Mouse (Mus musculus) adrenal gland, adult 8-10 months (tissue): ENCODE data around the gene Sftpa1. TPM values are rescaled to one million over a fixed set of nuclear protein-coding genes. Genes with fewer than 3 reads are reported as not detected.
A peak's percentile ranks its signal among the peaks of the same experiment; 100 is the strongest.

ENCODE experiments used
- DNase-seq: peaks from one replicate; pipeline ENCODE4 v3.0.0; 2022
- total RNA-seq, 4 experiments: library from RNA; stranded (reverse); gene quantifications; 2 replicates each; pipeline ENCODE4 v1.2.4; 2022

Sftpa1 gene
- 1 to 10 TPM in 1 of 4 experiments, under 1 TPM in 3; 0.18 to 1.0 (median 0.44) TPM for total RNA-seq

DNA sequence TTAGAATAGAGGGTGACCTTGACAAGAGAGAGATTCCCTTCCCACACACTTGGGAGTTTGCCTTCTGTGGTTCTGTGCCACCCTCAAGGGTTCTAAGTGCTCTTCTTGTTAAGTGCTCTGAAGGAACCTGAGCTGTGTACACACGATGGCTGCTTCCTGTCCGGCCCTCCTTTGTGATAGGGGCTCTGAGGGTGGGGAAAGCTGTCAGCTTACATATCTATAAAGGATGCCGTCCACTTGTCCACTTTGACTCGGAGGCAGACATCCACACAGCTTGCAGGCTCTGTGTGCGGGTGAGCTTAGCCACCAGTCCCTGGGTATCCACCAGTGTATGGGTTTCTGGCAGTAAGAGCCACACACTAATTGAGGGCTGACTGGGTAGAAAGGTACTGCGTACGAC, at the start of gene Sftpa1:
Gene Sftpa1, plus strand, starts transcription at position 243 of the 400 bp plus-strand sequence.
- DNase-seq, result no peak

DNA sequence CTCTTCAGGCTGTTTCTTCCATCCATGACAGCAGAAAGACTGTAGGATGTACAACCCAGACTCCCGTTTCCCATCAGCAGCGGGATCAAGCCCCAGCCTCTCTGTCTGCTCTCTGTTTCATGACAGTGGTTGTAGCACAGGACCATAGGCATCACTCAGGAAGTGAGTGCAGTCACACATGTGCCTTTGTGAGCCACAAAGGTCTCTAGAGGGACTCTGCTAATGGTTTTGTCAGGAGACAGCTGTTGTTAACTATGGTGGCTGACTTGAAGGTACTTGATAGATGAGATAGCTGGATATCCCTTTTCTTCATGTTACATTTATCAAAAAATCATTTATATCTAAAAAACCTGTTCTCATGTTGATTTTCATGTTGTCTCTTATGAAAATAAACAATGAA, 49.2 kb upstream of the Sftpa1 start:
- no peak for DNase-seq

DNA sequence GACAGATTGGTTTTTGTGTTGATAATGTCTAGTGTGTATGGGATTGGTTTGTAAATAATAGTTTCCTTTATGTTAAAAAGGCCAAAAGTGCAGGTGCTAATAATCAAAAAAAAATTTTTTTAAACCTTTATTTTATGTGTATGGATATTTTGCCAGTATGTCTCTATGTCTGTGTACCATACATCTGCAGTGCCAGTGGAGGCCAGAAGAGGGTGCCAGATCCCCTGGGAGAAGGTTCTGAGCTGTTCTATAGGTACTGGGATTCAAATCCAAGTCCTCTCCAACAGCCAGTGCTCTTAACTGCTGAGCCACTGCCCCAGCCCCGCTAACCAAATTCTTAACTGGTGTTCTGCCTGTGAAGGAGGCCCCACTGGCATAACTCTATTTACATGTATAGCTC, 44.1 kb upstream of the Sftpa1 start:
- no peak for DNase-seq

DNA sequence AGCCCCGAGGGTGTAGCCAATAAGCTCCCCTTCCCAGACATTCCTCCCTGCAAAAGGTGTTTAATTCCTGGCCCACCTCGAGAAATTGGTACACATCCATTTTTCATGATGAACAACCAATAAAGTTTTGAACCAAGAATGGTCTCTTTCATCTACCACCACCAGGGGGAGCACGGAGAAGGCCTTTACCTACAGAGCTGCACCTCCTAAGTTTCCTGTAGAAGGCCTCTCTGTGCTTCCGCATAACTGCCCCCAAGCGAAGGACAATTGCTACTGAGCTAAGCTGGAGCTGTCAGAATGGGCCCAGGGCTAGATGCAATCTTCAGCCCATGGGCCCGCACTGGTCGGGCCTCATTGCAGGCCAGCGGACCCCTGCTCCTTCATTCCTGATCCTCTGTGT, 40.8 kb upstream of the Sftpa1 start:
- no peak for DNase-seq

DNA sequence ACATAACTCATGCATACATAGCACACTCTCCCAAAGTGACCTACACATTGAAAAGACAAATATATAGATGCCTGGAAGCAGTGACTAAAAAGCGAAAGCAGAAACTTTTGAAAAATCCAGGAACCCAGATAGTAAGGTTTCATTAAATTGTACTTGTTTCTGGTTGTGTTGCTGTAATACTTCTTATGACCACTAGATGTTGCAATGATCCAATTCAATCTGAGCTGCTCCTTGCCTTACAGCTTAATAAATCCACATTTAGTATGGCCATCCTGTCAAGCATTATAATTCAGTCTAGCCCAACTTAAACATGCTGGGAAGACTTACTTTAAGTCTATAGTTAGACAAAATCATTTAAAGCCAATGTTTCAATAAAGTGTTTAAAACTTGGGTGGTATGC, 37.5 kb upstream of the Sftpa1 start:
- no peak for DNase-seq

DNA sequence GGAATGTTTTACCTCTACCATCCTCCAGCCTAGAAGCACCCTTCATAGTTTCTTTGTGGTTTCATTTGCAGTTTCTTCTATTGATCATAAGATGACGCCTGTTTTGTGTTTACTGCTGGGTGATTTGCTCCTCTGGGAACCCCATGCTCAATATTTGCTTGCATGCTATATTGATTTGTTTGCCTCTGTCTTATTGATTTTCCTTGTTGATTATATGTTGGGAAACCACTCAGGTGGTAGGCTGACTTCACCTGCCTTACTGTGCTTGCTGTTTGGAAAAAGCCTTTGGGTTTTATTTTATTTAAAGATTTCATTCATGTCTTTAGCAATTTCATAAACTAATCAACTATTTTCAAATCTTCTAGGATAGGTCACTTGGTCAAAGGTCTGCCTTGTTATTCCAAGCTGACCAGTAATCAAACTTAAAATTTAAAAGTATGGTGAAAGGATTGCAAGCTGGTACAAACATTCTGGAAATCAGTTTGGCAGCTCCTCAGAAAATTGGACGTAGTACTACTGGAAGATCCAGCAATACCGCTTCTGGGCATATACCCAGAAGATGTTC, 35.2 kb upstream of the Sftpa1 start:
- no peak for DNase-seq

DNA sequence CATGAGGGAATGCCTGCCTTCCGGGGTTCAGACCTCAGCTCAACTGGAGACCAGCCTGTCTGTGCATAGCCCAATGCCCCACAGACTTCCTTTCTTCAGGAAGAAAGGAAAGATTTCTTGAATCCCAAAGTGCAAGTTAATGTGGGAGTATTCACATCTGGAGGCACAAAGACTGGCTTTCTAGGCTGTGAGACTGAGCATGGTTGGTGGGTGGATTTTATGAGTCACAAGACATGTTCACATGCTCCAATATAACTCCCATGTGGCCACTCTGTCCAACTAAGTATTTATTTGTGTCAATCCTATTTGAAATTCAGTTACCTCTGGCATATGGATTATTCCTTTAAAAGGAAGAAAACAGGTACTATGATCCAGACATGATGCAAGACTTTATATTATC, 32.9 kb upstream of the Sftpa1 start:
- DNase-seq, result no peak

DNA sequence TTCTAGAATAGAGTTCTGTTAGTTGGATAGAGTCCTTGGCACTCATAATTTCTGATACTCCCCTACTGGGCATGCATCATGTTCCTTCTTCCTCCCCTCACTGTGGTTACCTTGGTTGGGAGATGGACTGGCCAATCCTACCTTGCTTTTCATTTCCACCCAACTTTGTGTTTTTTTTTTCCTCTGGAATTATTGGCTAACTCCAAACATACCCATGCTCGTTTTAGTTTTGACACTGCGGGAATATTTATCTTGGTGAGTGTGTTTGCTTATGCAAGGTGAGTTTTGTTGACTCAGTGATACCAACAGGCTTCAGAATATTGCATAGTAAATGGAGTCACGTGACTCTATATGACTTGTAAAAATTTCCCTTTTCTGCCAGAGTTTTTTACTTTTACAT, 30.9 kb upstream of the Sftpa1 start:
- DNase-seq, result no peak

DNA sequence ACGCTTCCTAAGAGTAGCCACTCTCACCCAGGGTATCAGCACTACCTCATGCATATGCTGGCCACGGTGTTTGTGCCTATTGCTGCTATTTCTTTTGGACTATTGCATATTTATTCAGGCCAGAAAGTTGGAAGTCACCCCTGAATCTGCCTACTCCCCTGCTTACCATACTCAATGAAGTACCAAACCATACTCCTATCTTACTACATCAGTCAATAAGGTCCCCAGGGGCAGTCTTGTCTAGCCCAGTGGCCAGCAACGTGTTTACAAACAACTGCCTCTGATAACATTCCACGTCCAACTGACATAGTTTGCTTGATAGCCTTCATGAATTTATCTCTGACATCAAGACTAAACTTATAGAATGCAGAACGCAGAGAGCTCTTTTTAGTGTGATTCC, 30.3 kb upstream of the Sftpa1 start:
- no peak for DNase-seq

DNA sequence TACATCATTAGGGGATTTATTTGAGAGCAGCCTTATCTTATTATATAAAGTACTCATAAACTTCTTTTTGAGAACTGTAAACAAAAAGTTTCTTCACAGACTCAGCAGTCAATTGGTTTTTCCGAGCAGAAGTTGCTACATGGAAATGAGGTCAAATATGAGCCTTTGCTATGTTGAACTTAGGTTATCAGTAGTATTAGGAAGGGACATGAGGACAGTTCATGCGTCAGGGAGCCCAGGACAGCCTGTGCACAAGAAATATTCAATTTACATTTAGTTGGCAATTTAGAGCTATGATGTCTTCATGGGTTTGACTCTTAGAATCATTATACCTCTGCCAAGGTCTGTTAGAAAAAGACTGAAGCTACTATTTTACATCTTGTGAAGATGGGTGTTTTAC, 29.3 kb upstream of the Sftpa1 start:
- no peak for DNase-seq

DNA sequence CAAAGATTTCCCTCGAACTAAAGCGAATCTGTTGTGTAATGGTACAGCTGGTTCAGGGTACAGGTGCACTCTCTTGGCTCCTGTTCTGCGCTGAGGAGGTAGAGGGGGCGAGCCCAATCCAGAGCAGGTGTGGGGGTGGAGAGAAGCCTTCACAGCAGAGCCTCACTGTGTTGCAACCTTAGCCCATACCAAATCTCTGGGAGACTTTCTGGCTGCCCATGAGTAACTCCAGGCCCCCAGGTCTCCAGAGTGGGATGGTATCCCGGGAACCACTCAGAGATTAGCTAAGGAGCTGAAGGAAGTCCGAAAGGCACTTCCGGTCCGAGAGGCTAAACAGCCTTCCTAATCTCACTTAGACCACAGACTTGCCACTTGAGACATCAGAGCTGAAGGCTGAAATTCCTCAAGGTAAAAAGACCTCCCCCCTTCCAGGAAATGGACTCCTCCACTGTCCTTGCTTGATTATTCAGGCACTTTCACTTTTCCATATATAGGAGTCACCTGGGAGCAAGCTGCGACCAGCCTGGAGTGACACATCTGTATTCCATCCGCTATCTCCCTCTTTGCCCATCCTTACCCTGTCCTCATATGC, 26.6 kb upstream of the Sftpa1 start, which contains the start of gene Mat1a:
Gene Mat1a, plus strand, starts transcription at position 183 of the 592 bp plus-strand sequence.
- no peak for DNase-seq

DNA sequence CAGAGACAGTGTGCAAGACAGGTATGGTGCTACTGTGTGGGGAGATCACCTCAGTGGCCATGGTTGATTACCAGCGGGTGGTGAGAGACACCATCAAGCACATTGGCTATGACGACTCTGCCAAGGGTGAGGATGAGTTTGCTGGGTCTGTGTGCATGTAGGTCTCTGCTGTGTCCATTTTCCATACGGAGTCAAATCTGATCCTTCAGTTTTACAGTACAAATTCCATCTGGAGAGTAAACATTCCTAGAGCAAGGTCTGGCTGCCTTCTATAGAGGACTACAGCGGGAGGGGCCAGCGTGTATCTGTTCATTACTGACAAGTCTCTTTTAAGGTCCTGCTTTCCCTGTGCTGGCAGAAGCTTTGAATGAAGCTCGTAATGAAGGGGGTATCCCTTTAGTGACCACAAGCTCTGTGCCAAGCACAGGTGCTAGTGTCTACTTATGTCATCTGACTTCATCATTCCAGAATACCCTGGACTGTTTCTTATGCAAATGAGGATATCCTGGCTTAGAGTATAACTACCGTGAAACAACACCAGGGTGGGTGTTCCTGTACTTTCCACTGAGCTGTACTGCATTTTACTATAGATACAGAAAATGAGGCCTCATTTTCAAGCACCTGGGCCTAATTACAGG, 20.4 kb upstream of the Sftpa1 start:
- DNase-seq, result no peak

DNA sequence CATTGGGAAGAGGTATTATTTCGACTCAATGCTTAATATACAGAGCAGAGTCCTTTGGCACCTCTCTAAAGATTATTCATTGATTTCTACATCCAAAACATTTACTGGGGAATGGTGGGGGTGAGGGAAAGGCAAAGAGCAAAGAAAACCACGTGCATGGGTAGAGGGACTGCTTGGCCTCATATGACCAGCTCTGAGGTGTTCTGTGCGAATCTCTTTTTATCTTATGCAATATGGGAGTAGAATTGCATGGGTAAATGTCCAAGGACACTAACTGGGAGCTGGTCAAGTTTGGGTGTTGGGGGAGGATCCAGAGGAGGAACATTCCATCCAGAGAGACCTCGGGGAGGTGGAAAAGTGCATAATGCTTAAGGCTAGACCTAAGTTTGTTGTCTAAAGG, 18.6 kb upstream of the Sftpa1 start:
- DNase-seq, result no peak

DNA sequence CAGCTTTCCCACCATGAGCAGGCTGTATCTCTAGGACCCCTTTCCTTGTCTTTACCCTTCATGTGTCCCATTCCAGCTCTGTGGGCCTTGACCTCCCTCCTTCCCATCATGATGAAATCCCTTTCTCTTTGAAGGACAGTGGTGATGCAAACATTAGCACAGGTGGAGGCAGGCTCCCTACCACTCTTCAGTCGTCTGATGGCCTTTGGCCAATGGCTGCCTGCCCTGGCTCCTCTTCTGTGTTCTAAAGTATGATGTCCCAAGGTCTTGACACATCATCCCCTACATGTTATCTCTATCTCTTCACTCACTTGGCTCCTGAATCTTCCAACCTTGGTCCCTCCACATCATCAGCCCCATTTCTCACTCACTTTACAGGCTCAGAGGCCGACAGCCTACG, 15.3 kb upstream of the Sftpa1 start:
- no peak for DNase-seq

DNA sequence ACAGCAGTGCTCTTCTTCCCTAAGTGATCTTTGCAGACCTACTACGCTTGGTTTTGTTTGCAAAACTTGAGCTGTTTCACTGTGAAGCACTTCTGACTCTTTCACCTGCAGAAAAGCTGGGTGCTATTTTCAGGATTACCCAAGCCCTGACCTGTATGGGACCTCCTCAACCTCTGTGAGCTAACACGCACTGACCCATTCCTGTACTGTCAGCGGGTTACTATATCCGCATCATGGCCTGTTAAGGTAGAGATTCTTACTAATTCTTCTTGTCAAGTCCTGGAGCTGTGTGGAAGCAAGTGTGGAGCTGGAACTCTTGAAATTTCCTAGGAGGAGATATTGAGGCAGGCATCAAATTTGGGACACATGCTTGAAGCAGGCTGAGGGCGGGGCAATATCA, 6.9 kb upstream of the Sftpa1 start:
- DNase-seq, result no peak

DNA sequence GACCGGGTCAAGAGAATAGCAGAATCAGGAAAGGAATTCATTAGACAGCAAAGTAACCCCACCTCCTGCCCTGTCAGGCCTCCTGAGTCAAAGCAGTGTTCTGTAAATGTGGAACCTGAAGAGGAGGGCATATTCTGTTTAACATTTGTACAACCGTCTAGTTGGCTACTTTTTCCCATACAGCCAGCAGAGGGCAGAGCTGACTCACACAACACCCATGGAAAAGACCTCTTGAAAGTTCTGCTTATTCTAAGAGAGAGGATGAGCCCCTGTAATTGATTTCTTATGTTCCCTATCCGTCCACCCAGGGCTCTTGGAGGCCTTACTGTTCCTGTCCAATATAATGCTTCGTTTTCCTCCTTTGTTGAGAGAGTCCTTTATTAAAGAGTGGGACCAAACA, 3.6 kb upstream of the Sftpa1 start:
- DNase-seq, result no peak

DNA sequence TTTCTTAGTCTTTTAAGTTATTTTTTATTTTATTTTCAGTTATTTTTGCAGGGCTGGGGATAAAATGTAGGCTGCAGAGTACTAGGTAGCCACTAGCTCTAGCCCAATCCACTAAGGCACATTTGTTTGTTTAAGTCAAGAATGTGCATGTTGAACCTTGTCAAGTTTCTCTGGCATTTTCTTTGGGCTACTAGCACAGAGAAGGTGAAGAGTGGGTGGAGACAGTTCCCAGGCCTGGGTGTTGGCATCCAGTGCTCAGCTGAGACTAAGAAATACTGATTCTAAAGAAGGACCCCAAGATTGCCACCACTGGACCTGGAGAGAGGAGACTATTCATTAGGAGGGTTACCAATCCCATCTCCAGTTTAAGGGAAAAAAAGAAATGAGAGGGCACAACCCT, 5.4 kb downstream of the Sftpa1 start:
- no peak for DNase-seq

DNA sequence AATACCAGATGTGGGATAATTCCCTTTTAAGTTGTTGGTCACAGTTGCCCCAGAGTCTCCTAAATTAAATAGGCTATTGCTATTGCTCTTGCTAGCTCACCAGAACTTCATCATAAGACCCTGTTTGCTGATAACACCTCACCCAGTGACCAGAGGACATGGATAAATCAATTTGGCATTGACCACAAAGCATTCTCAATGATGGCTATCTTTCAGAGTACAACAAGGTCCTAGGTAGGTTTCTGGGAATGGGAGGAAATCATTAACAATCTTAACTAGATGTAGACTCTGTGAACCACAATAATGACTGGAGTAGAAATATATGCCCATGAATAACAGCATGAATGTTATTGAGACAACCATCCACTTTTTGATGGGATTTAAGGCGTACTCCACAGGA, 9.1 kb downstream of the Sftpa1 start:
- no peak for DNase-seq

DNA sequence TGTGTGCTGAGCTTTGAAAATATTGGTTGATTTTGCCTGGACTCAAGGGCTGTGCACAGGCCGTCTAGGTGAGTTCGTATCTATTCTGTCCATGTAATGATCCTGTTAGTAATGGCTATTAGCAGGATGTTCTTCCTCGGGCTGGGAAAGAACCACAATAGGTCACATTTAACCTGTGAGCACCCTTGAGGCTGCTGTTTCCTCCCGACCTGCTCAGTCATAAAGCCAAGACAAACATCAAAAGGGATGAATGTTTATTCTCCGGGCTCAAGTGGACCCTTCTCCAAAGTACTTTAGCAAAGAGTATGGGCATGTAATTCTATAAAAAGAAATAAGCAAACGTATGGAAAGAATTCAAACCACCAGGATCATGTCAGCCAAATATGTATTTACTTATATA, 14.5 kb downstream of the Sftpa1 start:
- DNase-seq, result no peak

DNA sequence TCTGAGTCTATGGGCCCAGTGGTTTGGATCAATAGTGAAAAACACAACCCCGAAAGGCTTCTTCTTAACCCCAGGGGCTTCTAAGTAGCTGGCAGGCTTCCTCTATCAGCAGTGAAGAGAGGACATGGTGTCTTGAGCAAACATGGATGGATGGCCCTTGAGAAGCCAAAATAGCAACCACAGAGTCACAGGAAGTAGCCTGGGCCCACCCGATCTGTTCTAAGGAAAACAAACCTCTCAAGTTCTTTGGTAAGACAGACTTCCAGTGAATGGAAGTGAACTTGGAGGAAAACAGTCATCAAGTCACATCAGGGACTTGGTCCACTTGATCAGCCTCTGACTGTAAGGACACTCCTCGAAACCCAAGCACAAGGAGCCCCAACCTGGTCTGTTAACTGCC, 15.3 kb downstream of the Sftpa1 start:
- no peak for DNase-seq

DNA sequence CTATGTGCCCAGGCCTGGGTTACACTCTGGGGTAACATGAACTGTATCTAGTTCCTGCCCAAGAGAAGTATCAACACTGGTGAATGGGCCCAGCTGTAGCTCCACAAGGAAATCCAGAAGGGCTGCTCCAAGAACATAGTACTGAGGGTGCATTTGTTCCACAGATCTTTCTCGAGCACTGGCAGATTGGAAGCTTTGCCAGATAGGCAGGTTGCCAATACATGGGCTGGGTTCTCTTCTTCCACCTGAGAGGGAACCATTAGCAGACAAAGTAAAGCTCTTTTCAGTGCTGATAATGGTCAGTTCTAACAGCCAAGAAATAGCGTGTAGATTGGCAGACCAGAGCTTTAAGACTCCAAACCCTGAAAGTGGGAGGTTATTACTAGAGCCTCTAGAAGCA, 15.8 kb downstream of the Sftpa1 start:
- DNase-seq, result no peak

DNA sequence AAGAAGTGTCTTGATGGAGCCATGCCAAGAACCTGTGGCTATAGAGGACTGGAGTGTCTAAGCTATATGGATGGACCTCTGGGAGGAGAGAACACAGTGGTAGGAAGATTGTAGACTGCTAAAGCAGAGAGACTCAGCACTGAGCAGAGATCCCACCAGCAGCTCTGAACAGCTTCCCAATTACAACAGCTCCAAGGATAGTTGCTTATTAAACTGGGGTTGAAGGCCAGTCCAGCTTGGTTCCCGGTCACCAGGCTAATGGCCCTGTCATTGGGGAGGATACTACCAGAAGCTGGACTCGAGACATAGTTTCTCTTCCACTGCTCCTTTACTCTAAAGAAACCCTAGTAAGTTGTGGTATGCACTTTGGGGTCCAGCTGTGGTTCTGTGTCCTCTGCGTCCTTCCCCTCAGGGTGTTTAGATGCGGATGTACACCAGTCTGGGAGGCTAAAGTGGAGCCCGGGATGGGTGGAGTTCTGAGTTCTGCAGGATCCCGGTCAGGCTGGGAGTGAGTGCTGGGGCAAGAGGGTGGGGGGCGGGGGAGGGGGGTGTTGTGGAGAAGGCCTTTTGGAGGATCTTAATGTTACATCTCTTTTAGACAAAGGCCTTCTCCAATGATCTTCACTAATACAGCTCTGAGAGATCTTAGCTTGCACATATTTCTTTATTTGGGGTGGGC, 19.8 kb downstream of the Sftpa1 start, which contains the start of gene Mbl1:
Gene Mbl1, plus strand, starts transcription at position 239 of the 679 bp plus-strand sequence.
- no peak for DNase-seq

DNA sequence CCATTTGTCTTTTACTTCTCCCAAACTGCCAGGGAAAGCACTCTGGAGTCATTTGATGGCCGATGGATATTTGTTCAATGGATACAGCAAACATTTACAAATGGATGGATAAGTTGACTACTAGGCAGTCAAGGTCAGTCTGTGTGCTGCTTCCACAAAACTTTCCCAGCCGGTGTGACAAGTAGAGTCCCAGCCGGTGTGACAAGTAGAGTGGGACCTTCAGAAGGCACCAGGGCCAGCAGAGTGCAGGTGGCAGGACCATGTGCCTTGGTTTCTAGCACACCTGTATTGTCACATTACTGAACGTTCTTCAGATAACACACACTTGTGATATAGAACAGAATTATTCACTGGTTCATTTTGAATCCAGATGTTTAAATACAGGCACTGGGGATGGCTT, 28.5 kb downstream of the Sftpa1 start:
- DNase-seq, result no peak

DNA sequence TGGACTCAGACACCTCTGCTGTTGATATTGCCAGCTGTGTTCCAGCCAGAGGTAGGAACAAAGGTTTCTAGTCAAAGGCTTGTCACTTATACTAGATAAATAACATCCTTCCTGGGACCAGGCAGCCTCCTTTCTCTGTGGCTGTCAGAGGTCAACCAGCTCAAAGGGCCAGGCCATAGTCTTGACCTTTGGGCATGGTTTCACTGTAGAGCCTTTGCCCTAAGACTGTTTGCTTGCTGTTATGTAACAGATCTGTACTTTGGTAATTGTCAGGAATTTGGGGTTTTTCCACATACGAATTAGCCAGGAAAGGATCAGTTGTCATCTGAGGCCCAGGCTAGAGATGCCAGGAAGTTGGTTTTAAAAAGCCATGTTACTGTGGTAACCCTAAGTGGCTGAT, 29.2 kb downstream of the Sftpa1 start:
- DNase-seq, result peak; percentile 15
